Comparison of ENCODE assay signal across 23 mouse cellular contexts in genomic region chr6:134124256-134124655, GRCm38 (mm10).
A peak's percentile ranks its signal among the peaks of the same experiment; 100 is the strongest.
DNase-seq lines count a peak whose midpoint lies in the region; ATAC-seq lines count a peak whose summit lies in the region.
"Had no signal": no experiment of that assay in that cellular context is flagged by ENCODE, and none has a peak within 500 bp of the region (broad histone marks: within the 10 kb centered on the region; RNA-seq: fewer than 3 reads in every experiment).

No protein-coding gene starts in this region.

- H3K27ac ChIP-seq in liver, embryonic 11.5 days (ENCODE audit: low read depth, low read length), result no peak overlapping the region
- H3K27ac ChIP-seq: forebrain, embryonic 10.5 days; forebrain, embryonic 13.5 days; gastrocnemius, adult 2 months; hindbrain, embryonic 12.5 days; hindbrain, embryonic 15.5 days had no signal

- peaks cover 16% of the 10 kb centered on the region for H3K4me1 ChIP-seq in liver, embryonic 11.5 days (replicated peaks; ENCODE audit: control insufficient read depth, insufficient read depth, low read length)

- no peak overlapping the region for H3K9ac ChIP-seq in liver, embryonic 11.5 days (ENCODE audit: low read depth, low read length)
- H3K9ac ChIP-seq: forebrain, embryonic 13.5 days; hindbrain, embryonic 12.5 days; hindbrain, embryonic 15.5 days had no signal

- H3K36me3 ChIP-seq in liver, embryonic 11.5 days (ENCODE audit: control insufficient read depth, insufficient read depth, low read length), result peaks cover 4% of the 10 kb centered on the region; the same call in 1 of the 2 replicates
- H3K36me3 ChIP-seq: hindbrain, embryonic 15.5 days had no signal

- ATAC-seq in liver, embryonic 11.5 days (replicated peaks; ENCODE audit: low FRiP score), result 0 out of 2 replicates have a peak, but pooled peaks have one; percentile 60
- 0 out of 2 replicates have a peak, but pooled peaks have one; percentile 32 for ATAC-seq in megakaryocyte progenitor cell, adult 5-6 weeks (replicated peaks; ENCODE audit: poor library complexity)
- no peak for ATAC-seq in cerebellum, adult (ENCODE audit: insufficient number of reproducible peaks, low FRiP score, low TSS enrichment)
- ATAC-seq: forebrain, embryonic 13.5 days; forebrain, embryonic 16.5 days; Patski had no signal

- H3K4me2 ChIP-seq in liver, embryonic 11.5 days, result no peak overlapping the region
- H3K4me2 ChIP-seq: forebrain, embryonic 13.5 days; heart, embryonic 11.5 days; hindbrain, embryonic 12.5 days; hindbrain, embryonic 15.5 days had no signal

- H3K4me3 ChIP-seq in liver, embryonic 11.5 days (ENCODE audit: low read depth, low read length), result no peak overlapping the region
- H3K4me3 ChIP-seq: forebrain, embryonic 10.5 days; forebrain, embryonic 13.5 days; gastrocnemius, adult 2 months; hindbrain, embryonic 12.5 days; hindbrain, embryonic 15.5 days had no signal

- no peaks in the 10 kb centered on the region for H3K9me3 ChIP-seq in liver, embryonic 11.5 days (ENCODE audit: control insufficient read depth, low read length)
- H3K9me3 ChIP-seq: forebrain, embryonic 13.5 days; hindbrain, embryonic 12.5 days; hindbrain, embryonic 15.5 days had no signal

- DNase-seq in liver, embryonic 11.5 days (ENCODE audit: low spot score), result no peak
- DNase-seq in liver, result no peak
- peak; percentile 27 for DNase-seq in induced T-regulatory cell, adult 2 months (ENCODE audit: low read depth)
- no peak for DNase-seq in frontal cortex, postnatal 14 days (ENCODE audit: low spot score in 2 of 2)
- DNase-seq: adrenal gland, postnatal 10 days; adrenal gland, postnatal 36 days; cerebellum, adult 11 months; cerebellum, adult 2 months; cerebellum, adult 9-11 months; cerebellum, postnatal 25 days; embryo, embryonic 11 days; gastrocnemius, adult 2 months; gastrocnemius, postnatal 14 days; heart, adult 11 months had no signal

- no peaks in the 10 kb centered on the region for H3K27me3 ChIP-seq in liver, embryonic 11.5 days (replicated peaks; ENCODE audit: control insufficient read depth, insufficient read depth, low read length)
- H3K27me3 ChIP-seq: forebrain, embryonic 13.5 days; hindbrain, embryonic 12.5 days; hindbrain, embryonic 15.5 days; Patski had no signal

- 76% methylated on average over 10 of the region's 10 CpGs for WGBS in liver, embryonic 11.5 days
